Mouse (Mus musculus): ENCODE results near the gene Exosc3.

Gene Exosc3

GRCm38 (mm10) chr4:45279981-45280548 is 62.5 kb downstream of the Exosc3 start:
- peak; percentile 81 for DNase-seq (ENCODE audit: low read depth, low spot score)

DNA sequence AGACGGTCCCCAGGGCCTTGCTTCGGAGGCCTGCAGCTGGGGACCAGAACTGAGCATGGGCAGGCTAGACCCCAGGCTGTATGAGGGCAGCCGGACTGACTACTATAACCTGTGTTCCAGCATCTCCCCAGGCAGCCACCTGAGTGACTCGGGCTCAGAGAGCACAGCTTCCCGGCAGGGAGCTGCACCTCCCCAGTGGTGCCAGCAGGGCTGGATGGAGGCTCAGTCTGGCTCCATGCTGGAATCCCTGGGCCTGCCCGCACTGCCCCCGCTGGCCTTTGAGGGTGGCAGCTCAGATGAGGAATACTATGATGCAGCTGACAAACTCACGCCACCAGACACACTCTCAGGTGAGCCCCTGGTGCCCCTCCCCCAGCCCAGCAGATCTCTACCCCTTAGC is 63.2 kb downstream of the Exosc3 start:
- no peak for DNase-seq (ENCODE audit: low read depth, low spot score)

DNA sequence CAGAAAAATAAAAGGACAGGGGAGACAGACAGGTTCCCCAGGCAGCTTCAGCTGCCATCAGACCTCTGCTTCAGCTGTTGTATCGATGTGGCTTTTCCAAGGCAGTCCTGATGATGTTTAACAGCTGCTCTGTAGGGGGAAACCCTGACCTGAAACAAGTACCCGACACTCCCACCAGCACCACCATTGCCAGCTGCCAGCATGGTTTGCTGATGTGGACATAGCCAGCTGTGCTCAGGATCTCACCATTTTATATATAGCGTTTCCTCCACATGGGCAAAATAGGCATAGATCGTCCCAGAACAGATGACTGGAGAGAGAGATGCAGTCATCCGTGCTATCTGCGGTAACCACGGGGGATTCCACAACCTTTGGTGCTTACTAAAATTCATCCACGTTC is 66.8 kb downstream of the Exosc3 start:
- no peak for DNase-seq (ENCODE audit: low read depth, low spot score)

- peak; percentile 46 for DNase-seq (ENCODE audit: low read depth, low spot score)
These were observed 71.5 kb downstream of the Exosc3 start for GRCm38 (mm10) chr4:45271041-45271452.

DNA sequence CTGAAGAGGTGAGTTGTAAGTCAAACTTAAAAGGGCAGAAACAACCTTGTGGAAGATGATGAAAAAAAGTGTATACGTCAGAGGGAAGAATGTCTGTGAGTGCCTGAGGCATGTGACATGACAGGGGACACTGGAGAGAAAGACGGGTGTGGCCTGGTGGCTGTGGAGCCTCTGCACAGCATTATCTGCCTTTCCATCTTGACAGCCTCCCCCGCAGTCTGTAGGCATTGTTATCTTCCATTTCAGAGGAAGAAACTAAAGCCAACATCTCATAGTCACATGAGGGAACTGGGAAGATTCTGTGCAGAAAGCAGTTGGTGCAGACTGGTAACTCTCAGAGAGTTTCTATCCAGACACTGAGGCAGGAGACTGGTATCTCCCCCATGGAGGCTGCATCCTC is 74.6 kb downstream of the Exosc3 start:
- no peak for DNase-seq (ENCODE audit: low read depth, low spot score)
